ENCODE assay signal across 19 mouse cellular contexts in the genomic region with DNA sequence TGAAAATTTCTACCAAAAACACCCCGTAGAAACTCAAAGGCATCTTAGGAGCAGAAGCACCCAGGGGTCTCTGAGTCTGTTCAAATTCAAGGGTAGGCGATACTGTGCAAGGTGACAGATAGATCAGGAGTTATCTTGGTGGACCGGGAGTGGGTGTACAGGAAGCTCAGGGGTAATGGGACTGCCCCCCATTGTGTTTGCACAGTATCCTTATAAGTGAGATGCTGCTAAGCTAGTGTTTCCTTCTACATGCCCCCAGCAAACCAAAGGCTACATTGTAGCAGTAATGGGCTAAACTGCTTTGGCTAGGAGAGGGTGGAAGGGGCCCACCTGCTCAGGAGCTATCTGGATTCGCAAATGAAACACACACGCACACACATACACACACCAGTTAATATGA. TPM values are rescaled to one million over a fixed set of nuclear protein-coding genes. Genes with fewer than 3 reads are reported as not detected.
A peak's percentile ranks its signal among the peaks of the same experiment; 100 is the strongest.
DNase-seq lines count a peak whose midpoint lies in the region; TF ChIP-seq lines count a peak whose summit lies in the region.
"Had no signal": no experiment of that assay in that cellular context is flagged by ENCODE, and none has a peak within 500 bp of the region (broad histone marks: within the 10 kb centered on the region; RNA-seq: fewer than 3 reads in every experiment).

No protein-coding gene starts in this region.

- TF ChIP-seq RAD21 in MEL (IDR thresholded peaks at IDR 0.05; ENCODE audit: low read depth, low read length), result no peak

- H3K9me3 ChIP-seq in MEL (replicated peaks; ENCODE audit: insufficient read depth, low read length), result no peaks in the 10 kb centered on the region

- peak in 1 of 2 experiments; percentile 53; a peak in 1 of 4 replicates for TF ChIP-seq POLR2A in MEL (IDR thresholded peaks at IDR 0.05; ENCODE audit: control insufficient read depth in 1 of 2, insufficient read depth in 1 of 2, low read depth in 1 of 2, low read length in 2 of 2, poor library complexity in 1 of 2)

- H3K4me3 ChIP-seq in MEL (ENCODE audit: control insufficient read depth in 1 of 2, insufficient read depth in 1 of 2, low read depth in 2 of 2, low read length in 2 of 2), result peak overlapping the region; percentile 15 to 28; a peak in 3 of 4 replicates

- peaks cover 0 to 48% of the 10 kb centered on the region in 2 experiments; a peak in 2 of 4 replicates for H3K36me3 ChIP-seq in MEL (ENCODE audit: control insufficient read depth in 1 of 2, insufficient read depth in 2 of 2, low read length in 2 of 2)
- H3K36me3 ChIP-seq: G1E had no signal

- no peak for TF ChIP-seq CTCF in MEL (IDR thresholded peaks at IDR 0.05 in 2 of 3, conservative IDR thresholded peaks at IDR 0.05 in 1 of 3; ENCODE audit: control insufficient read depth in 1 of 3, insufficient read depth in 1 of 3, low read depth in 2 of 3, low read length in 3 of 3, poor library complexity in 1 of 3, severe bottlenecking in 1 of 3)

- peak; percentile 56 for DNase-seq in testis, postnatal 14 days (ENCODE audit: low spot score)
- DNase-seq in testis, postnatal 10 days (ENCODE audit: low spot score), result no peak
- peak; percentile 77 for DNase-seq in MEL (ENCODE audit: low read depth, low spot score)
- no peak for DNase-seq in layer of hippocampus, postnatal 36 days
- DNase-seq: adrenal gland, adult 2 months; adrenal gland, adult 8-10 months; adrenal gland, postnatal 10 days; adrenal gland, postnatal 14 days; adrenal gland, postnatal 25 days; adrenal gland, postnatal 36 days; B cell, adult 2 months; cerebellum, adult 11 months; cerebellum, adult 11-12 months; cerebellum, adult 18-20 months; cerebellum, adult 2 months had no signal

- H3K9ac ChIP-seq in MEL (ENCODE audit: control insufficient read depth, low read depth, low read length, poor library complexity, severe bottlenecking), result peak overlapping the region; percentile 84

- no peaks in the 10 kb centered on the region for H3K27me3 ChIP-seq in MEL (ENCODE audit: control insufficient read depth in 1 of 2, insufficient read depth in 2 of 2, low read length in 2 of 2)

- peak overlapping the region; percentile 98 for H3K27ac ChIP-seq in MEL (ENCODE audit: control insufficient read depth, low read depth, low read length)

- H3K4me1 ChIP-seq in MEL (ENCODE audit: control insufficient read depth in 1 of 2, insufficient read depth in 2 of 2, low read length in 2 of 2), result peaks cover 11 to 80% of the 10 kb centered on the region in 2 experiments

- peaks cover 8% of the 10 kb centered on the region for H3K79me2 ChIP-seq in MEL (ENCODE audit: control insufficient read depth, insufficient read depth, low read length, poor library complexity)

- TF ChIP-seq EP300 in MEL (IDR thresholded peaks at IDR 0.05; ENCODE audit: low read depth in 1 of 2, low read length in 2 of 2), result peak; percentile 52 to 78

TF ChIP-seq in MEL, 35 proteins besides CTCF, POLR2A, EP300 and RAD21:
- TF ChIP-seq MAX (IDR thresholded peaks at IDR 0.05; ENCODE audit: low read length) (no peak), MYC (IDR thresholded peaks at IDR 0.05; ENCODE audit: low read depth, low read length) (peak; percentile 19; the same call in 1 of the 2 replicates), HCFC1 (IDR thresholded peaks at IDR 0.05; ENCODE audit: low read depth, low read length) (no peak), SIN3A (IDR thresholded peaks at IDR 0.05; ENCODE audit: low read length) (peak; percentile 62), MAFK (IDR thresholded peaks at IDR 0.05; ENCODE audit: borderline replicate concordance, low read depth, low read length) (no peak), POLR2AphosphoS2 (IDR thresholded peaks at IDR 0.05; ENCODE audit: low read length) (0 out of 2 replicates have a peak, but pooled peaks have one; percentile 2), USF2 (IDR thresholded peaks at IDR 0.05; ENCODE audit: borderline replicate concordance in 1 of 2, insufficient read depth in 1 of 2, low read depth in 1 of 2, low read length in 2 of 2) (no peak), ELF1 (IDR thresholded peaks at IDR 0.05; ENCODE audit: low read depth, low read length) (no peak), ZKSCAN1 (IDR thresholded peaks at IDR 0.05; ENCODE audit: low read depth, low read length) (no peak), TCF12 (IDR thresholded peaks at IDR 0.05; ENCODE audit: low read depth, low read length) (peak; percentile 43; the same call in 1 of the 2 replicates), NELFE (IDR thresholded peaks at IDR 0.05; ENCODE audit: low read depth, low read length) (peak; percentile 60), MEF2A (IDR thresholded peaks at IDR 0.05; ENCODE audit: extremely low read depth, insufficient replicate concordance, low read depth, low read length, poor library complexity, severe bottlenecking) (no peak), UBTF (IDR thresholded peaks at IDR 0.05; ENCODE audit: borderline replicate concordance, insufficient read depth, low read depth, low read length) (no peak), TAL1 (IDR thresholded peaks at IDR 0.05; ENCODE audit: low read length) (peak; percentile 56), MAZ (IDR thresholded peaks at IDR 0.05; ENCODE audit: low read depth, low read length) (0 out of 2 replicates have a peak, but pooled peaks have one; percentile 24), GATA1 (IDR thresholded peaks at IDR 0.05; ENCODE audit: low read depth, low read length) (peak; percentile 63; the same call in 1 of the 2 replicates), TBP (IDR thresholded peaks at IDR 0.05; ENCODE audit: low read depth, low read length) (peak; percentile 86), ZMIZ1 (IDR thresholded peaks at IDR 0.05; ENCODE audit: low read depth, low read length) (0 out of 2 replicates have a peak, but pooled peaks have one; percentile 41), CHD2 (IDR thresholded peaks at IDR 0.05; ENCODE audit: low read length) (no peak), ETS1 (IDR thresholded peaks at IDR 0.05; ENCODE audit: low read depth, low read length) (peak; percentile 23; the same call in 1 of the 2 replicates)
TF ChIP-seq in MEL: peak in this region for 11.

RNA-seq across cellular contexts. Expression of gene Foxl1, which starts 33.7 kb away (rescaled TPM):
- 0.12 and 0.13 TPM in 2 replicates for total RNA-seq in MEL (2012; rRNA removed)
- polyA plus RNA-seq in MEL (2012; ENCODE audit: insufficient read depth in 1 of 2, insufficient read length in 2 of 2, low read depth in 1 of 2, low replicate concordance in 2 of 2, missing spikeins in 1 of 2), result under 1 TPM in 1 of 2 experiments, not detected in 1; 0.07 TPM
- not detected for total RNA-seq in layer of hippocampus, postnatal 36 days (2021)
- total RNA-seq: G1E had no signal
- polyA plus RNA-seq: activated CD4-positive, CD25-positive, alpha-beta regulatory T cell, adult 4 months; CD4-positive, CD25-positive, alpha-beta regulatory T cell, adult 4 months; cerebellum, adult 2 months; G1E had no signal

RNA-seq across cellular contexts. Expression of gene Foxc2, which starts 45.5 kb away (rescaled TPM):
- total RNA-seq in MEL (2012; rRNA removed), result 15.4 and 19.2 TPM in 2 replicates
- 10 to 100 TPM in 1 of 2 experiments, not detected in 1; 13.6 TPM for polyA plus RNA-seq in MEL (2012; ENCODE audit: insufficient read depth in 1 of 2, insufficient read length in 2 of 2, low read depth in 1 of 2, low replicate concordance in 2 of 2, missing spikeins in 1 of 2)
- 1 to 10 TPM in 1 of 2 experiments, under 1 TPM in 1; 0.20 to 1.1 TPM for total RNA-seq in layer of hippocampus, postnatal 36 days (2021)
- total RNA-seq: CH12.LX, G1E had no signal
- polyA plus RNA-seq: activated CD4-positive, CD25-positive, alpha-beta regulatory T cell, adult 4 months; CD4-positive, CD25-positive, alpha-beta regulatory T cell, adult 4 months had no signal

RNA-seq across cellular contexts. Expression of gene Mthfsd, which starts 53.2 kb away (rescaled TPM):
- 46.1 and 49.8 TPM in 2 replicates for total RNA-seq in MEL (2012; rRNA removed)
- 10 to 100 TPM in 1 of 2 experiments, not detected in 1; 62.6 TPM for polyA plus RNA-seq in MEL (2012; ENCODE audit: insufficient read depth in 1 of 2, insufficient read length in 2 of 2, low read depth in 1 of 2, low replicate concordance in 2 of 2, missing spikeins in 1 of 2)
- 10 to 100 TPM; 31.8 to 36.9 TPM for total RNA-seq in layer of hippocampus, postnatal 36 days (2021)

Comparison
In these comparisons a context has a peak if more than half of its experiments do, and no peak if none do; other contexts are left out.
1. DNase-seq: peak in testis, postnatal 14 days (single experiment) and MEL (single experiment); none in testis, postnatal 10 days (single experiment) and layer of hippocampus, postnatal 36 days (0 of 2).